Mouse (Mus musculus): Measurements from ENCODE around the gene Olfr447.

The Olfr447 gene

GRCm38 (mm10) chr6:42908578-42908977 is at the start of gene Olfr447:
Gene Olfr447 (plus strand): TSS chr6:42908878.
- no peak for DNase-seq

DNA sequence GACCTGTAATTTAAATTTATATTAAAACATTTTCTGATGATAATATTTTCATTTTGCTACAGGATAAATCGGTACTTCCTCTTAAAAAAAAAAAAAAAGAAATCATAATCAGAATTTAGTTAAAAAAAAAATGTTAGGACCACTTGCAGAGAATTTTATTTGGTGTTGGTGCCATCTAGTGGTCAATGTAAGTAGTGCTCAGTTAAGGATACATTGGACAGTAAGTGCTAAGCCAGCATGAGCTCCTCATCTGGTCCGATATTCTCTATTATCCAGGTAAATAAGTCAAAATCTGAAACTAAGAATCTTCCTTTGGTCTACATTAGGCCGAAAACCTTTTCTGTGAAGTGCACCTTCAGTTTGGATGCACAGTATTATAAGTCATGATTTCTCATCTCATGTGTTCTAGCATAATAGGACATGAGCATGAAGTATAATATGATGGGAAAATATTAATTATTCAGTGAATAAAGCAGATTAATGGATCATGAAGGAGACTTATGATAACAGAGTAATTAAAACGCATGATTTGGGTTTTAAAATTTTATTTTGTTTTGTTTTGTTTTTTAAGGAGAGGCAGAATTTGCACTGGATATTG is 48.4 kb upstream of the Olfr447 start:
- peak; percentile 35 for DNase-seq

DNA sequence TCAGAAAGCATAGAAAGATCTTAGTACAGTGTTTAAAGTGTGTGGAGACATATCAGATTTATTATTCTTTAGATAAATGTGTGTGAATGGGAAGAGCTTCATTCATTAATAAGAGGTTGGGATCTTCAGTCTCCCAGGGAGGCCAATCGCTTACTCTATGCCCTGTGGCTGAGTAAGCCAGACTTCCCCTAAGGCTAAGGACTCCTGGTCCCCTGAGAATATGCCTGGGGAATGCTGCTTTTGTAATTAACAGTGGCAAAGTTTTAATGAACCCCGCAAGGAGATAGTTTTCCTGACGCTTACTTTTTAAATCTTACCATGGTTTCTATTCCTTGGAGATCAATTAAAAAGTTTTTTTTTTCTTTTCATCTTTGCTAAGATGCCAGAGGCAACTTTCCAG is 39.0 kb upstream of the Olfr447 start:
- no peak for DNase-seq

DNA sequence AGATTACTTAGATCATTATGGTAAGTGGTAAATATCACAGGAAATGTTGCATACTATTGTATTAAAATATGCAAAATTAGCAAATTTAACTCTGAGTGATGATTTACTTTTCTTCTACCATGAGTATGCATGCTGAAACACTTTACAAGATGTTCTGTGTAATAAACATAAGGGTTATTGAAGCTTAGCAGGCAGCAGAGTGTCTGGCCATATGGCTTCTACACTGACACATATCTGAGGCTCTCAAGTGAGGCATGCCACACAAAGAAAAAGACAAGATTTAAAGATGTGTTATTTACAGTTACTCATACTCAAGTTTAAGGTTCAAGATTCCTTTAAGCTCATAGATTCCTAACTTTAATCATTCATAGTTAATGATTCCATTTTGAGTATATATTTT is 32.4 kb upstream of the Olfr447 start:
- DNase-seq = peak; percentile 12

- DNase-seq = no peak
Observed at GRCm38 (mm10) chr6:42890141-42890540, 18.5 kb upstream of the Olfr447 start, which contains the start of gene Olfr448. Gene Olfr448 (plus strand): TSS chr6:42890441.

DNA sequence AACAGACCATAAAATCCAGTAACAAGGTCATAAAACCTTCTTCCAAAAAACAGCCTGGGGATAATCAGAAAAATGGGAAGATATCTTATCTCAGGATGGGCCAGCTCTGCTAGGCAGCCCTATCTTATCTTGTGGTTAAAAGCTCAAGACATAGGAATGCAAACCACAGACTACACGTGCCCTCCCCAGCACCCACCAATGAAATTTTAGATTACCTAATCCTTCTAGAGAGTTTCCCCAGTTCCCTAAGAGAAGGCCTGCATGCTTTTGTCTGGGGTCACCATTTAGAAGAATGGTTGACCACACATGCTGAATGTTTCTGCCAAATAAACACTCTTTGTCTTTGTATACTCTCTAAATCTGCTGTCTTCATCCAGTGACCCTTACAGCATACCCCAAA is 8.3 kb upstream of the Olfr447 start:
- DNase-seq = no peak

DNA sequence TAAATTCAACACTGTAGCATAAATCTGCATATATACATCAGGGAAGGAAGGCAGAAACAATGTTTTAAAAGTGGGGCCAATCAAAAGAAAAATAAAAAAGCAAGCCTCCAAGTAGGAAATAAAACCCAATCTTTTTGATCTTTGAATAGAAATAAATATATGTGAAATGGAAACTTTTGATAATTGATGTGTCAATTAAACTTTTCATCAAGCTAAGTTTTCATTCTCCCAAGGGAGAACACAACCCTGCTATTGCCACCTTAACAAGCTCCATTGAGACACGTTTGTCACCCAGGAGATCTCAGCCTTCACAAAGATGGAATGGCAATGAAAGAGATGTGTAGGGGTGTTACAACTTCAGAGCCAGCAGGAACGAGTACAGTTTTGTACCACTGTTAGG is 12.4 kb downstream of the Olfr447 start, which contains the start of gene Olfr446:
Gene Olfr446 (plus strand): TSS at position 301 of the 400 bp plus-strand sequence.
- no peak for DNase-seq

- DNase-seq = no peak
Observed at GRCm38 (mm10) chr6:42948767-42949166, 40.1 kb downstream of the Olfr447 start, which contains the start of gene Olfr444. Gene Olfr444 (plus strand): TSS chr6:42949067.
